Mouse (Mus musculus) CD4-positive, CD25-positive, alpha-beta regulatory T cell, adult 2 months (primary cell): ENCODE results near the gene Atp6v1g1.

ENCODE experiments used
- DNase-seq: peaks from one replicate; pipeline ENCODE4 v3.0.0-alpha.2; 2012; ENCODE audit warnings: low read depth, low spot score

The Atp6v1g1 gene

GRCm38 (mm10) chr4:63579649-63580048 lies 35.1 kb downstream of the Atp6v1g1 start:
- no peak for DNase-seq

DNA sequence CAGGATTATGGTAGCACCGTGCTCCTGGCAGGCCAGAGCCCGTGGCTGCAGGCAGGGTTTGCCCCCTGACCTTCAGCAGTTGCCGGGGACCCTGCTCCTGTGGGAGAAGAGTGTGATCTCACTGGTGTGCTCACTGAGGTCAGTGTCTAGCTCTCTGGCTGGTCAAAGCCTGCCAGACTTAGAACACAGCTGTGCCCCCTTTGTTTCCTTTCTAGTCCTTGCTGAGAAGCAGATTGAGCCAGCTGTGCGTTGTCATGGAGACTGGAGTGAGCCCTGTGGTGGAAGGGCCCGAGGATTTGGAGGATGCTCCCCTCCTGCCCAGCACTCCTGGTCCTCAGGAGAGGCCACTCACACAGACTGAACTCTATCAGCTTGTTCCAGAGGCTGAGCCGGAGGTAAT lies 35.5 kb downstream of the Atp6v1g1 start:
- DNase-seq = no peak

GRCm38 (mm10) chr4:63582580-63582979 lies 38.0 kb downstream of the Atp6v1g1 start:
- no peak for DNase-seq

GRCm38 (mm10) chr4:63585216-63585615 lies 40.6 kb downstream of the Atp6v1g1 start:
- DNase-seq = no peak

- no peak for DNase-seq
Observed at GRCm38 (mm10) chr4:63586240-63586639, 41.7 kb downstream of the Atp6v1g1 start.

DNA sequence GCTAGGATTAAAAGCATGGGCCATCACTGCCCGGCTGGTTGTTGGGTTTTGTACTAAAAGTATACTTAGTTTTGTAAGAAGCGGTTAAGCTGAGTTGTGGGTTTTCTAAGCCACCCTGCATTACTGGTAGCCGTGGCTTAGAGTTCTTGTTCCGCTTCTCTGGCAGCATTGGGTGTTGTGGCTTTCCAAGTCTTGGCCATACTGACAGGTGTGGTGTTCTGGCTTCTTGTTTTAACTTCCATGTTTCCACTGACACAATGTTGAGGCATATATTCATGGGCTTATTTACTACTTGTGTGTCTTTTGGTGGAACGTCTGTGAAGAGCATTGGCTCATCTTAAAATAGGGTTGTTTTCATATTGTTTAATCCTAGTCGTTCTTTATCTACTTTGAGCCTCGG lies 45.4 kb downstream of the Atp6v1g1 start:
- DNase-seq = peak; percentile 12

- peak; percentile 33 for DNase-seq
Observed at GRCm38 (mm10) chr4:63590538-63590937, 46.0 kb downstream of the Atp6v1g1 start.

DNA sequence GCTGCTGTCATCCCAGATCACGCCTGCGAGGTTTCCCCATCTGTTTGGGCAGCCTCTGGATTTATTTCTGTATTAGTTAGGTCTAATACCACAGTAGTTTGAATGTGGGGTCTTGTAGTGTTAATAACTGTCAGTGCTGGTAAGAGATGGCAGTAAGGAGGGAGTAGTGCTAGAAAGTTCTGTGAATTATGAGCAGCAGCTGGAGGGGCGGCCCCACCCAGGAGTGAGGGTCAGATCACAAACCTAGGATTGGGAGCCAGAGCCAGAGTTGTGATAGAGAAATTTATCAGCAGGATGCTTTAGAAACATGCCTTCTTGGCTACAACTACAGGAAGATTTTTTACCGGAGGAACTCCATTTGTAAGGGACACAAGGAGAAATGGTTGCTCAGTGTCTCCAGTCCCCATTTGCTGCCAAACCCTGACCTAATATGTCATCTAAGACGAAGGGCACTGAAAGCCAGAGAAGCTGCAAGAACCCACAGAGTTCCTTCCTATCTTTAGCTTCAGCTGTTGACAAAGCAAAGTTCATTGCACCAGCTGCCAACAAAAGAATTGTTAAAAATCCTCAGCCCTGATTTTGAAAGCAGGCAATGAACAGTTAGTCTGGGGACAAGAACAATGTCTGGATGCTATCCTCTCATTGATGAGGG lies 50.0 kb downstream of the Atp6v1g1 start:
- DNase-seq = peak; percentile 7

DNA sequence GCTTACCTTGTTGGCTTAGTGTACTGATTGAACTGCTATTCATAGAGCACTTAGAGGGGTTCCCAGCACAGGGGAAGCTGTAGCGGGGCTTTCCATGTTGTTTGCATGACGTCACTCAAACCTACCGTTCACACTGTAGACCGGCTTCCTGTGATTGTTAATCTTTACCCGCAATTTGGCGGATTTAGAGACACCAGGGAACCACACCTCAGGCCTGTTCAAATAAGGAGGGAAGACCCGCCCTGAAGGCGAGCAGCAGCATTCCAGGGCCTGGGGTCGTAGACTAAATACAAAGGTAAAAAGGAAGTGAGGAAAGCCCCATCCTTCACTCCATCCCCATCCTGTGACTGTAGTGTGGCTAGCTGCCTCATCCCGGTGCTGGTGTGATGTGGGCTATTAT lies 50.7 kb downstream of the Atp6v1g1 start:
- peak; percentile 75 for DNase-seq

DNA sequence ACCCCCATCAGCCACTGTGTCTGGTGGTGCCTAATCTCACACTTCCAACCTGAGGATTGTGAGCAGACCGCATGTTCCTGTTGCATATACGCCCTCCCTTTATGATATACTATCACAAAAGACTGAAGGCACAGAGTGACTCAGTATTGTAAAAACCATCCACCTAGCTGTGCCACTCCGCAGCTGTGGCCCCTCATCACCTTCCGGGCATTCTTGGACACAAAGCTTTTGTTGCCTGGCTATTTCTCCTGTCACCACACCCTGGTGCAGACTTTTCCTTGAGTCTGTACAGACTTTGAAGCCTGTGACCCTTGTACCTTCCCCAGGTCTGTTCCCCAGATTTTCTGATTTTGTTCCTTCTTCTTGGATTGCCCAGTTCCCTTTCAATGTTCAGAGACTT lies 51.4 kb downstream of the Atp6v1g1 start:
- DNase-seq = no peak
